Mouse (Mus musculus): Measurements from ENCODE around the gene Timp2.

DNA sequence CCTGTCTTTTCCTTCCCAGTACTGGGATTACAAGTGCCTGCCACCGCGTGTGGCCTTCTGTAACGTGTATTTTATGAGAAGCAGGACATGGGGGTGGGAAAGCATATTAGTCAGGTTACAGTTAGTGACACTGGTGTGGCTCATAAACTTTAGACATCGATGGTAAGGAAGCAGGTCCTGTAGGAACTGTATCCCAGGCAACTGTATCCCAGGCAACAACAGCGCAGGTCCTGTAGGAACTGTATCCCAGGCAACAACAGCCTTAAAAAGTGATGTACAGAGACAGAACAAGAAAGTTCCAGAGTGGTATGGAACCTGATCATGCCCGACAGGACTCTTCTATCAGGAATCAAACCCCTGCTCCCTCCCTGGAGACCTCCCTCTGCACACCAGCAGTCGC is 34.0 kb downstream of the Timp2 start:
- TF ChIP-seq CTCF (IDR thresholded peaks at IDR 0.05; ENCODE audit: low read depth, low read length) (no peak), POLR2A (IDR thresholded peaks at IDR 0.05; ENCODE audit: borderline replicate concordance, low read depth, low read length) (no peak)

Measured in bone marrow macrophage, adult 2 months (primary cell).